Mouse (Mus musculus) cerebellum, adult 2 months (tissue): ENCODE results near the gene Lats1.

Source experiments
- CTCF ChIP-seq: fragments of 200-500 bp; IDR thresholded peaks from 2 replicates; pipeline ENCODE4 v1.5.1; 2011; ENCODE audit warnings: low read depth, mild to moderate bottlenecking, control low read depth, low read length, moderate library complexity, borderline replicate concordance; ENCODE audit not compliant: insufficient read depth
- POLR2A ChIP-seq: fragments of 200-500 bp; IDR thresholded peaks from 2 replicates; pipeline ENCODE4 v1.6.1; 2011; ENCODE audit warnings: low read length, control low read depth, borderline replicate concordance; ENCODE audit not compliant: insufficient read depth

DNA sequence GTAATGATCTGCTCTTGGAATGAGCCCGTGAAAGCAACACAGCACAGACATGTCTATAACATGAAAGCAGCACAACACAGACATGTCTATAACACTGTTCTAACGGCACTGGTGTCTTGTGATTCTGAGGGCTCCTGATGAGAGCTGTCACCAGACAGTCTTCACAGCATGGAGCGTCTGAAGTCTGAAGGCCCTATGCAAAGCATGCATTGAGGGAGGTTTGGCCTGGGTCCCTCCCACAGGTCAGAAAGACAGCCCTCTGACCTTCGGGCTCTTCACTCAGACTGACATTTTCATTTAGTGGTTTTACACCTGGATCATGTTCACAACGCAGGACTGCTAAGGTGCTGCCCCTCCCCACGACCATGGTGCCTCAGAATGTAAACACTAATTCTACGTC, 34.0 kb downstream of the Lats1 start:
- no peak for TF ChIP-seq CTCF
- no peak for TF ChIP-seq POLR2A
